Mouse (Mus musculus): ENCODE results near the gene Tm4sf20. TPM values are rescaled to one million over a fixed set of nuclear protein-coding genes. Genes with fewer than 3 reads are reported as not detected.

Gene Tm4sf20
- total RNA-seq, 2 experiments from 2014 or later = not detected

- no peak for DNase-seq (ENCODE audit: low spot score)
Observed at GRCm38 (mm10) chr1:82779388-82779966, 11.2 kb upstream of the Tm4sf20 start.

GRCm38 (mm10) chr1:82775293-82775692 lies 7.0 kb upstream of the Tm4sf20 start:
- DNase-seq (ENCODE audit: low spot score) = no peak

GRCm38 (mm10) chr1:82773208-82773607 lies 4.9 kb upstream of the Tm4sf20 start:
- no peak for DNase-seq (ENCODE audit: low spot score)

GRCm38 (mm10) chr1:82772428-82772827 lies 4.2 kb upstream of the Tm4sf20 start:
- no peak for DNase-seq (ENCODE audit: low spot score)

- no peak for DNase-seq (ENCODE audit: low spot score)
Observed at GRCm38 (mm10) chr1:82771022-82771586, 2.8 kb upstream of the Tm4sf20 start, which contains the start of gene Gm47791. TSS of gene Gm47791 (minus strand) at chr1:82771243.

- no peak for DNase-seq (ENCODE audit: low spot score)
Observed at GRCm38 (mm10) chr1:82766641-82767040, 1.6 kb downstream of the Tm4sf20 start.

- no peak for DNase-seq (ENCODE audit: low spot score)
Observed at GRCm38 (mm10) chr1:82766227-82766626, 2.0 kb downstream of the Tm4sf20 start.

- DNase-seq (ENCODE audit: low spot score) = no peak
Observed at GRCm38 (mm10) chr1:82762274-82762673, 6.0 kb downstream of the Tm4sf20 start.

- DNase-seq (ENCODE audit: low spot score) = no peak
Observed at GRCm38 (mm10) chr1:82761454-82762169, 6.6 kb downstream of the Tm4sf20 start.

- no peak for DNase-seq (ENCODE audit: low spot score)
Observed at GRCm38 (mm10) chr1:82759520-82759919, 8.7 kb downstream of the Tm4sf20 start.

GRCm38 (mm10) chr1:82747714-82748452 lies 20.4 kb downstream of the Tm4sf20 start:
- DNase-seq (ENCODE audit: low spot score) = no peak

- no peak for DNase-seq (ENCODE audit: low spot score)
Observed at GRCm38 (mm10) chr1:82746408-82746807, 21.9 kb downstream of the Tm4sf20 start.

GRCm38 (mm10) chr1:82743962-82744361 lies 24.3 kb downstream of the Tm4sf20 start:
- DNase-seq (ENCODE audit: low spot score) = no peak

GRCm38 (mm10) chr1:82741539-82741938 lies 26.7 kb downstream of the Tm4sf20 start:
- no peak for DNase-seq (ENCODE audit: low spot score)

GRCm38 (mm10) chr1:82738066-82738465 lies 30.2 kb downstream of the Tm4sf20 start:
- DNase-seq (ENCODE audit: low spot score) = no peak

- no peak for DNase-seq (ENCODE audit: low spot score)
Observed at GRCm38 (mm10) chr1:82733357-82733756, 34.9 kb downstream of the Tm4sf20 start.

- no peak for DNase-seq (ENCODE audit: low spot score)
Observed at GRCm38 (mm10) chr1:82726482-82726881, 41.8 kb downstream of the Tm4sf20 start.

- no peak for DNase-seq (ENCODE audit: low spot score)
Observed at GRCm38 (mm10) chr1:82725875-82726185, 42.4 kb downstream of the Tm4sf20 start.

GRCm38 (mm10) chr1:82725026-82725874 lies 43.0 kb downstream of the Tm4sf20 start:
- no peak for DNase-seq (ENCODE audit: low spot score)

GRCm38 (mm10) chr1:82724339-82725025 lies 43.8 kb downstream of the Tm4sf20 start, which contains the start of gene Mff:
TSS of gene Mff (plus strand) at chr1:82724890.
- peak; percentile 95 for DNase-seq (ENCODE audit: low spot score)
